Mouse (Mus musculus) CD4-positive, CD25-positive, alpha-beta regulatory T cell, adult 4 months (primary cell): Measurements from ENCODE around the gene 1500009L16Rik. TPM values are rescaled to one million over a fixed set of nuclear protein-coding genes. Genes with fewer than 3 reads are reported as not detected.

ENCODE experiments used
- ATAC-seq: one replicate; pipeline ENCODE4 v1.8.0; 2017
- polyA plus RNA-seq, 2 experiments: library from polyadenylated mRNA; unstranded; fragments of 100-300 nt; shearing (Covaris generic); gene quantifications; one replicate each; pipeline ENCODE4 v1.2.1; 2017

1500009L16Rik gene
- polyA plus RNA-seq, 2 experiments from 2014 or later = 1.9 to 7.4 TPM

DNA sequence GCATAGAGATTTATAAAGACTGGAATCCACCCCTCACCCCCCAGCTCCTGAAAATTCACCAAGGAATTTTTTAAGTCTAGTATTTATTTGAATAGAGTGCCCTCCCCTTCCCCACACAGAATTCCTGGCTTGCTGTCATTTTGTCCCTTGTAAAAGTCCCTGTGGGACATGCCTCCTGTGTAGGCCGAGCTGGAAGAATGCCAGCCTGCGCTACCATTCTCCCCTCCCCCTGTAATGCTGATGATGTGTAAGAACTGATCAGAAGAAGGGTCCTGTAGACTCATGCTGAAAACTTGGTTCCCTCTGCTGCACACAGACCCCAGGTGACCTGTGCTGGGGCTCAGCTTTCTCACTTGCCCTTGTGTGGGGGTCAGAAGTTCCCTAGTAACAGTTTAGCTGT lies 37.9 kb downstream of the 1500009L16Rik start:
- ATAC-seq = no peak

GRCm38 (mm10) chr10:83763891-83764290 lies 41.2 kb downstream of the 1500009L16Rik start:
- ATAC-seq = no peak

DNA sequence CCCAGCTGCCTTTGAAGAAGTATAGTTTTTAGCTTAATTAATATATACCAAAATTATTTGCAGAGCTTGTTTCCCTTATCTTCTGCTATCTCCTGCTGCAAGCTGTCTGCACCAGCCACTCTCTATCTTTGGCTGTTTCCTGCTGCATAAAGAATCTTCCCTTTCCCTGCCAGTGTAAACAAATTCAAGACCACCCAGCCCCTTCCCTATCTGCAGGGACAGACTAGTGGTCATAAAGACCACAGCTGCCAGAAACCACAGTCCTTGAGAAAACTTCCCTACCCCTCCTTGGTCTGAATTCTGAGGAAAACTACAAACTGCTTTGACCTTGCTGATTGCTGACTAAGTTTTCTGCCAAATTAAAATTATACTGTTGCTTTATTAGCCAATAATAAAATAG lies 44.2 kb downstream of the 1500009L16Rik start:
- ATAC-seq = no peak

DNA sequence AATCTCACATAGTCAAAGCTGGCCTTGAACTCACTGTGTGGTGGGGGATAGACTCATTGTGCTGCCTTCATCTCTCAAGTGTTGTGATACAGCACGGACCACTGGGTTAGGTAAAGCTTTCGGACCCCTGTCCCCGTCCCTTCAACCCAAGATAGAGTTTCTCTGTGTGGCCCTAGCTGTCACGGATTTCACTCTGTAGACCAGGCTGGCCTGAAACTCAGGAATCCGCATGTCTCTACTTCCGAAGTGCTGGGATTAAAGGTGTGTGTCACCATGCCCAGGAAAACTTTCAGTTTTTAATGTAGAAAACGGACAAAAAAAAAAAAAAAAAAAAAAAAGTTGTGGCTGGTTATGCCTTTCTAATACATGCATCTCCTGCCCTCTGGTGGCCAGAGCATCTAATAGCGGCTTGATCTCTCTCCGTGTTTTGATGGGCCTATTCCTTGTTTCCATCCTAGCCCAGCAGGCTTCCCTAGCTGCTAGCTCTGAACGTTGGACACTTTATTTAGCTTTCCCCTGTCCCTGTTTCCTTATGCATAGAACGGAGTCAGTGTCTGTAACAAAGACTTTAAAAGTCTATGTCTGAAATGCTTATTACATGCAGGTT lies 53.7 kb downstream of the 1500009L16Rik start:
- no peak for ATAC-seq

- ATAC-seq = no peak
Observed at GRCm38 (mm10) chr10:83777253-83777652, 54.6 kb downstream of the 1500009L16Rik start.

DNA sequence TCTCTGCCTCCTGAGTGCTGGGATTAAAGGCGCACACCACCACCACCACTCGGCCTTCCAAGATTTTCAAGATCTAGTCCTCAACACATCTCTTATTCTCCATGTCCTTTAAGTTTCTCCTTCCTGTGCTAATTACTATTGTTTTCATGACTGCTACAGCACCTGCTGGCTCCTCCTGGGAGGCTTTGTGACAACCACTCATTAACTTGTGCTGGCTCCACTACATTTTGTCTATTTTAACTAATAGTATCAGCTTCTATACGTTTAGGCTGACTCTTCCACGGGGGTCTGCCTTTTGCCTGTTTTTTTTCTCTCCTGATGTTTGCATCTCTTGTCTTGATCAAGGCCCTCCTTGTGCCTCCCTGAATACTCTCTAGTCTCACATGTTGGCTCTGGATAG lies 59.2 kb downstream of the 1500009L16Rik start:
- ATAC-seq = no peak

DNA sequence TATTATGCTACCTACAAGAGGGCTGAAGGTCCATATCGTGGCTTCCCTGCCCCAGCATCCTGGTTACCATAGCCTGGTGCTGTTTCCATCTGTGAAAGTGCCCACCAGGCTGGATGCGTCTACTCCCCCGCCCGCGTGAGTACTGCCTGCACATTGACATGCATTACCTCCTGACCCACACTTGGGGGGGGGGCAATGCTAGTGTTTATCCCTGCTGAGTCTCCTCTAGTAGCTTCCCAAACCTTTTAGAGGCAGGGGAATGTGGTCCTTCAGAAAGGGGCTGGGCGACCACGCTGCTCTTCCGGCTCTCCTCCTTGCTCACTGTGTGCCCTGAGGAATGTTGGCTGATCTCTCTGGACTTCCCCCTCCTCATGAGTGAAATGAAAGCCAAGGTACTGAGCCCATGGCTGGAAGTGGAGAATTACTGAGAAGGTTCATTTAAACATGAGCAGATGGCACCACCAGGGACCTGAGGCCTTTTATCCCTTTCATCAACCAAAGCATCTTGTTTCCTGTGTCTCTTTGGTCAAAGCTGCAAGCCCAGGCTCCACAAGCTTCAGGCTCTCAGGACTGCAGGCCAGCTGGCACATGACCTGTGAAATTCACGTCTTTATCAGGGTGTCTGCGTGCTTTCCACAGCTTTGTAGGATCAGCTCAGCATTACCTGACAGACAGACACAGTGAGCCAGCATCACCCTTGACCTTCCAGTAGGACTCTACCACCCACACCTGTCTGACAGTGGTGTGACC lies 59.9 kb downstream of the 1500009L16Rik start:
- ATAC-seq = no peak

GRCm38 (mm10) chr10:83785003-83785402 lies 62.3 kb downstream of the 1500009L16Rik start:
- ATAC-seq = no peak

DNA sequence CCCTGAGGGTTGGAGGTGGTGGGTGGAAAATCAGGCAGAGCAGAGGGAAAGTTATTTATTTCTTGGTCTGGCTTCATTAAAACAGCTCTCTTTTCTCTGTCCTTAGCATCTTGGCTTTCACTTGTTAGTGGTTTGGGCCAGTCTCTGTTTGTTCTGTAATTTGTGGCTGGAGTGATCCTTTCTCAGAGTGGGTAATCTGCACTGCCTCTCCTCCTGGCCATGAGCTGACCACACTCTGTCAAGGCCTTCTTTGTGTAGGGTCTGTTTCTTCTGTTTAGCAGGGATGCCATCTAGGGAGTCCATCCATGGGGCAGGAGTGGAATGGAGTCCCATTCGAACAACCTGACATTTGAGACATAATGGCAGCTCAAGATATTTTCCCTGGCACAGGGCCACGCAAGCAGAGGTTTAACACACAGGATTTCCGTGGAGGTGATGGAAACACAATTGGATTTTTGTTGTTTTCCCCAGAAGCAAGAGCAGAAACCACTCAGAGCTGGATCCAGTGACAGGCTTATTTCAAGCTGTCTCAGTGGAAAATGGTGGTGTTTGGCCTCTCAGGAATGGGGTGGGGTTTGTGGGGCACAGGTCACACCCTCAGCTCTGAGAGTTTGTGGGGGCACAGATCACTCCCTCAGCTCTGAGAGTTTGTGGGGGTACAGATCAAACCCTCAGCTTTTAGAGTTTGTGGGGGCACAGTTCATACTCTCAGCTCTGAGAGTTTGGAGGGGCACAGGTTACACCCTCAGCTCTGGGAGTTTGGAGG lies 63.1 kb downstream of the 1500009L16Rik start:
- no peak for ATAC-seq

DNA sequence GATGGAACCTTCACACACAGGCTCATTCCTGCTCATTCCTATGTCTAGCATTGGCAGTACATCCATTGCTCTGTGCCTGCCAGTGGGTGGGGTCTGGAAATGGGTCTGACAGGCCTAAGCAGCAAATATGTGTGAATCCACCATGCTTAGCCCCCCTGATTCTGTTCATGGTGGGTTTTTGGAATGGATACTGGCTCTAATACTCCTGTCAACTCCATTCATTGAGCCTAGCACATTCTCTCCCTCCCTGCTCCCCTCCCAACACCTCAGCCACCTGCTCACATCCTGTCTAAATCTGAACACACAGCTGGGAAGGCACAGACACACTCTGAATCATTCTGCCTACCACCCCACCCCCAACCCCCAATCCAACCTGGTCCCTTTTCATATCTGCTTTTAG lies 72.4 kb downstream of the 1500009L16Rik start:
- ATAC-seq = no peak

GRCm38 (mm10) chr10:83795500-83795899 lies 72.8 kb downstream of the 1500009L16Rik start:
- no peak for ATAC-seq

DNA sequence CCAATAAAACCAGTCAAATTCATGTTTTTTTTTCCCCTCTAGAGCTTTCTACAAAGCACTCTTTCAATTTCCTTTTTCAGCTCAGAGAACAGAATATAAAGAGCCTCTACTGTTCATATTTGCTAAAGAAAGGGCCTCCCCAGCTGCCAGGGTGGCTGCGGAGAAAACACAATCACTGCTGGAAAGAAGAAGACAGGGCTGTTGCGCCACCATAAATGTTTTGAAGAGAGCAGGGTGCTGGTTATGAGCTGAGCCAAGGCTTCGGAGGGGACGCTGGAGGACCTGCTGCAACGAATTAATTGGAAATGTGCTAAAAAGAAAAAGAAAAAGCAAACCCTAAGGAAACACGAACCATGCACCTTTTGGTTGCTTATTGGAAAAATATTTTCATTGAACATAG lies 81.4 kb downstream of the 1500009L16Rik start:
- ATAC-seq = no peak

- no peak for ATAC-seq
Observed at GRCm38 (mm10) chr10:83805201-83805718, 82.6 kb downstream of the 1500009L16Rik start.

DNA sequence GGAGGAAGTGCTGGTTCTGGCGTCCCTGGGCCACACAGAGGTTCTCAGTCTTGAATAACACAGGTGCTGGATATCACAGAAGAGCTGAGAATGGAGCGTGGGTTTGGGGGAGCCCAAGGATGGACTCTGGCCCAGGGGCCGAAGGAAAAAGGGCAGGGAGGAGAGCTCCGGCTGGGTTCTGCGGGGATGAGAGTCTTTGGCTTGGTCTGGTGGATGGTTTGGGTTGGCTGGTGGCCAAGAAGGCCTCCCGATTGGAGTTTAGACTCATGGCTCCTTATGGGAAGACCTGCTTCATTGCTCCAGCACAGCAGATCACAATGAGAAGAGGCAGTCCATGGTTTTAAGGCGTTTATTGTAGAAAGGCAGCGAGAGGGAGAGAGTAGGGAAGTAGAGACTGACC lies 84.6 kb downstream of the 1500009L16Rik start:
- ATAC-seq = no peak

Other genes with a start within 250 kb of the 1500009L16Rik start
- not detected for gene Aldh1l2, start 188.7 kb upstream of the 1500009L16Rik start, polyA plus RNA-seq
- gene Washc4, start 179.1 kb upstream of the 1500009L16Rik start, polyA plus RNA-seq = 10 to 100 TPM; 21.7 to 26.4 TPM
- gene Appl2, start 74.1 kb upstream of the 1500009L16Rik start, polyA plus RNA-seq = 1 to 10 TPM; 4.0 to 7.8 TPM